Mouse (Mus musculus) intestine, embryonic 16.5 days (tissue): ENCODE measurements at regions not wholly inside any gene's neighbourhood (a gene's known extent, or its start where the extent isn't known, plus 50 kb on each side); places are given as distances from the start of the nearest gene placed in this dataset.

Experiments used
- ATAC-seq: fragments of 200-750 bp; cut with Nextera tagmentation; 2 replicates; pipeline ENCODE4 v1.8.0; 2017; ENCODE audit warnings: moderate TSS enrichment, moderate library complexity
- H3K27ac ChIP-seq: fragments of 300-500 bp; sonication (generic); 2 replicates; pipeline ENCODE4 v1.5.1; 2014; ENCODE audit warnings: mild to moderate bottlenecking, low read length
- H3K27me3 ChIP-seq: fragments of 300-500 bp; sonication (generic); replicated peaks from 2 replicates; pipeline ENCODE4 v1.6.1; 2014; ENCODE audit warnings: low read length, control low read depth, mixed read lengths; ENCODE audit not compliant: control insufficient read depth, insufficient read depth
- H3K36me3 ChIP-seq: fragments of 300-500 bp; sonication (generic); 2 replicates; pipeline ENCODE4 v1.6.1; 2014; ENCODE audit warnings: low read length, control low read depth; ENCODE audit not compliant: control insufficient read depth, insufficient read depth
- H3K4me1 ChIP-seq: fragments of 300-500 bp; sonication (generic); 2 replicates; pipeline ENCODE4 v1.6.1; 2014; ENCODE audit warnings: low read length, control low read depth, mixed read lengths; ENCODE audit not compliant: control insufficient read depth, insufficient read depth
- H3K4me2 ChIP-seq: fragments of 300-500 bp; sonication (generic); 2 replicates; pipeline ENCODE4 v1.6.1; 2014; ENCODE audit warnings: low read depth, low read length, control low read depth
- H3K4me3 ChIP-seq: fragments of 300-500 bp; sonication (generic); 2 replicates; pipeline ENCODE4 v1.5.1; 2014; ENCODE audit warnings: mild to moderate bottlenecking, low read length
- H3K9ac ChIP-seq: fragments of 300-500 bp; sonication (generic); 2 replicates; pipeline ENCODE4 v1.6.1; 2014; ENCODE audit warnings: low read depth, low read length
- H3K9me3 ChIP-seq: fragments of 300-500 bp; sonication (generic); 2 replicates; pipeline ENCODE4 v1.6.1; 2016; ENCODE audit warnings: low read length, control low read depth; ENCODE audit not compliant: control insufficient read depth
- WGBS: fragments of 180-500 bp; shearing (Covaris S2); extraction: QIAGEN DNeasy Blood & Tissue Kit; methylation state at CpG from one replicate; pipeline ENCODE4 v1.1.7; 2014; 5-methylcytosine and 5-hydroxymethylcytosine counted together

GRCm38 (mm10) chr17:65066135-65066534, 230.3 kb upstream of the 4930583I09Rik start:
- no peak overlapping the region for H3K4me3 ChIP-seq
- H3K9ac ChIP-seq: no peak overlapping the region
- ATAC-seq: no peak
- no peaks in the 10 kb centered on the region for H3K4me1 ChIP-seq
- no peaks in the 10 kb centered on the region for H3K9me3 ChIP-seq
- H3K27ac ChIP-seq: no peak overlapping the region
- 81% methylated on average over 3 of the region's 3 CpGs for WGBS
- H3K27me3 ChIP-seq: no peaks in the 10 kb centered on the region
- H3K36me3 ChIP-seq: no peaks in the 10 kb centered on the region
- H3K4me2 ChIP-seq: no peak overlapping the region

GRCm38 (mm10) chr17:65056059-65056458, 220.2 kb upstream of the 4930583I09Rik start:
- H3K27ac ChIP-seq: no peak overlapping the region
- no peak overlapping the region for H3K9ac ChIP-seq
- H3K36me3 ChIP-seq: no peaks in the 10 kb centered on the region
- no peak overlapping the region for H3K4me2 ChIP-seq
- WGBS: 82% methylated on average over 4 of the region's 4 CpGs
- H3K4me1 ChIP-seq: no peaks in the 10 kb centered on the region
- no peaks in the 10 kb centered on the region for H3K27me3 ChIP-seq
- no peak for ATAC-seq
- H3K9me3 ChIP-seq: no peaks in the 10 kb centered on the region
- no peak overlapping the region for H3K4me3 ChIP-seq

GRCm38 (mm10) chr17:65049860-65050482, 214.1 kb upstream of the 4930583I09Rik start:
- no peak for ATAC-seq
- H3K4me2 ChIP-seq: no peak overlapping the region
- WGBS: 72% methylated on average over 7 of the region's 7 CpGs

GRCm38 (mm10) chr17:65015731-65016130, 179.9 kb upstream of the 4930583I09Rik start:
- WGBS: 79% methylated on average over 5 of the region's 5 CpGs
- H3K36me3 ChIP-seq: no peaks in the 10 kb centered on the region
- H3K9ac ChIP-seq: no peak overlapping the region

More at GRCm38 (mm10) chr17:65049860-65050482, 214.1 kb upstream of the 4930583I09Rik start:
- H3K9ac ChIP-seq: no peak overlapping the region
- no peaks in the 10 kb centered on the region for H3K4me1 ChIP-seq
- no peaks in the 10 kb centered on the region for H3K9me3 ChIP-seq
- H3K27me3 ChIP-seq: no peaks in the 10 kb centered on the region
- H3K27ac ChIP-seq: no peak overlapping the region
- H3K36me3 ChIP-seq: no peaks in the 10 kb centered on the region
- H3K4me3 ChIP-seq: no peak overlapping the region

GRCm38 (mm10) chr17:65014682-65015081, 178.8 kb upstream of the 4930583I09Rik start:
- no peak for ATAC-seq
- Histone ChIP-seq H3K4me3 (no peak overlapping the region), H3K36me3 (no peaks in the 10 kb centered on the region), H3K27ac (no peak overlapping the region), H3K9me3 (no peaks in the 10 kb centered on the region), H3K4me2 (no peak overlapping the region), H3K27me3 (no peaks in the 10 kb centered on the region), H3K9ac (no peak overlapping the region), H3K4me1 (no peaks in the 10 kb centered on the region)

More at GRCm38 (mm10) chr17:65015731-65016130, 179.9 kb upstream of the 4930583I09Rik start:
- Histone ChIP-seq H3K4me2 (no peak overlapping the region), H3K4me3 (no peak overlapping the region), H3K9me3 (no peaks in the 10 kb centered on the region), H3K27me3 (no peaks in the 10 kb centered on the region), H3K4me1 (no peaks in the 10 kb centered on the region), H3K27ac (no peak overlapping the region)
- no peak for ATAC-seq

GRCm38 (mm10) chr17:65000626-65001135, 164.8 kb upstream of the 4930583I09Rik start:
- Histone ChIP-seq H3K27me3 (no peaks in the 10 kb centered on the region), H3K36me3 (no peaks in the 10 kb centered on the region), H3K4me1 (no peaks in the 10 kb centered on the region), H3K4me2 (no peak overlapping the region), H3K9ac (no peak overlapping the region), H3K9me3 (no peaks in the 10 kb centered on the region), H3K27ac (no peak overlapping the region), H3K4me3 (no peak overlapping the region)
- no peak for ATAC-seq
- WGBS: 70% methylated on average over 5 of the region's 5 CpGs

- H3K9ac ChIP-seq: no peak overlapping the region
- H3K4me1 ChIP-seq: no peaks in the 10 kb centered on the region
- no peaks in the 10 kb centered on the region for H3K27me3 ChIP-seq
- no peak for ATAC-seq
- no peaks in the 10 kb centered on the region for H3K9me3 ChIP-seq
- no peak overlapping the region for H3K27ac ChIP-seq
- H3K36me3 ChIP-seq: no peaks in the 10 kb centered on the region
- no peak overlapping the region for H3K4me2 ChIP-seq
- H3K4me3 ChIP-seq: no peak overlapping the region
- WGBS: 88% methylated on average over 10 of the region's 10 CpGs
Measured at GRCm38 (mm10) chr17:64994483-64994882, 158.6 kb upstream of the 4930583I09Rik start.

GRCm38 (mm10) chr17:64991262-64991661, 155.4 kb upstream of the 4930583I09Rik start:
- no peak for ATAC-seq
- 84% methylated on average over 3 of the region's 3 CpGs for WGBS
- H3K4me3 ChIP-seq: no peak overlapping the region
- no peaks in the 10 kb centered on the region for H3K4me1 ChIP-seq
- H3K36me3 ChIP-seq: no peaks in the 10 kb centered on the region
- H3K9me3 ChIP-seq: no peaks in the 10 kb centered on the region
- H3K9ac ChIP-seq: no peak overlapping the region
- H3K27ac ChIP-seq: no peak overlapping the region
- no peak overlapping the region for H3K4me2 ChIP-seq
- H3K27me3 ChIP-seq: no peaks in the 10 kb centered on the region

GRCm38 (mm10) chr17:64984276-64985011, 148.6 kb upstream of the 4930583I09Rik start:
- Histone ChIP-seq H3K9ac (no peak overlapping the region), H3K4me3 (no peak overlapping the region), H3K36me3 (no peaks in the 10 kb centered on the region), H3K9me3 (no peaks in the 10 kb centered on the region), H3K4me2 (no peak overlapping the region), H3K4me1 (no peaks in the 10 kb centered on the region), H3K27me3 (no peaks in the 10 kb centered on the region), H3K27ac (no peak overlapping the region)
- no peak for ATAC-seq
- 65% methylated on average over 14 of the region's 14 CpGs for WGBS
